Mouse (Mus musculus) liver, embryonic 14 days (tissue): ENCODE results near the gene Ppil3. TPM values are rescaled to one million over a fixed set of nuclear protein-coding genes. Genes with fewer than 3 reads are reported as not detected.

Experiments
- polyA plus RNA-seq: library from polyadenylated mRNA; depleted of rRNA; stranded (reverse); fragments of >200 nt; gene quantifications from 2 replicates; pipeline ENCODE4 v1.2.3, GENCODE M21; 2012; rRNA removed

Ppil3 gene
- polyA plus RNA-seq: 21.4 and 22.5 TPM in 2 replicates

DNA sequence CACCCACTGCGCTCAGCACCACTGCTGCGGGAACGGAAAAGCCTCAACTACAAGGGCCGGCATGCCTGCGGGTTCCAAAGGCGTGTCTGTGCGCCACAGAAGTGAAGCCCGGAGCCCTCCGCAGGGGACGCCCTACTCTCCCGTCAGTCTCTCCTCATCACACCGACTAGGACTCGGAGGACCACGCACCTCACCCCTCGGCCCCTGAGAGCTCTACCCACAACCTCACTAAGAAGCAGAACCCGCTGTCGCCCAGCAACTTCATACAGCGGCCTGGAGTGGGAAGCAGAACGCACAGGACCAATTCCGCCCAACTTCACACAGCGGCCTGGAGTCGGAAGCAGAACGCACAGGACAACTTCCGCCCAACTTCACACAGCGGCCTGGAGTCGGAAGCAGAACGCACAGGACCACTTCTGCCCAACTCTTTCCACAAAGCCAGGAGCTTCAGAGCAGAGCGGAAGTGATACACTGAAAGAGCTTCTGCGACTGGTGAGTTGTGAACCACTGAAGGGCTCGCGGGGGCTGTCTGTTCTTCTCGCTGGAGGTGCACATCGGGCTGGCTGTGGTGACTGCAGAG, at the start of gene Ppil3, which contains the start of gene Nif3l1:
Ppil3 (minus strand) TSS at position 344 of the 580 bp plus-strand sequence.
Nif3l1 (plus strand) TSS at position 9 of the 580 bp plus-strand sequence.

DNA sequence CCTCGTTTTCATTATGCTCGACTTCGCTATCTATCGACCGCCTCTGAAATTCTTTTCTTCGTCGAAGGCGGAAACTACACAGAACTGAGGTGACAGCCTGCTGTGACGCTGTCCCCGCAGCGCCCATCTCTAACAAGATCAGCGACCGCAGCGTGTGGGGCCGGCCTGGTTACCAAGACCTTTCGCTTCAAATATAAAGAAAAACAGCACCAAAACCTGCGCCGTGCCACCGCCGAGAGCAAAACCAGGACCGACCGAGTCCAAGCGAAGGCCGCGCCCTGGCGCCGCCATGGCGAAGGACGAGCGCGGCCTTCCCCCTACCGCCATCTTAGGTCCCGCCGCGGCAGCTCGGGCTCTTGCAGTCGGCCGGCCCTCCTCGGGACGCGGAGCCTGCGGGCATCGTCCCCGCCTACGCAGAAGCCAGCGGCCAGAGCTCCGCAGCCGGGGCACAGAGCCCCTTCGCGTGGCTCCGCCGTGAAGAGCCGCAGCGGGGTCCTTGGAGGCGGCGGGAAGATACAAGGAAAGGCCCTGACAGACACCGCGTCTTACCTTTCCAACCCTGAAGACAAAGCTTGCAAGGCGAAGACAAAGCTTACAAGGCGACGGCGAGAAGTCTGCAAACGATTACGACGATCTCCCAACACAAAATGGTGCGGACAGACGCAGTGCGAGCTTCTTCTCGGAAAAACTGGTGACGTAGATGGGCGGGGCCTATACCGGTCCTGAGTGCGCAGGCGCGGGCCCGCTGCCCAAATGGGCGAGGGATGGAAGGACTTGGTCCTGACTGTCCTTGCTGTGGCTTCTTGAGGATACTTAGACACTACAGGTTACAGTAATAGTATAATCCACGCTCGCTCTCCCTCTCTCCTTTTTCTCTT, 21.7 kb downstream of the Ppil3 start, which contains the start of gene Clk1:
Clk1 (minus strand) TSS at position 696 of the 878 bp plus-strand sequence.

DNA sequence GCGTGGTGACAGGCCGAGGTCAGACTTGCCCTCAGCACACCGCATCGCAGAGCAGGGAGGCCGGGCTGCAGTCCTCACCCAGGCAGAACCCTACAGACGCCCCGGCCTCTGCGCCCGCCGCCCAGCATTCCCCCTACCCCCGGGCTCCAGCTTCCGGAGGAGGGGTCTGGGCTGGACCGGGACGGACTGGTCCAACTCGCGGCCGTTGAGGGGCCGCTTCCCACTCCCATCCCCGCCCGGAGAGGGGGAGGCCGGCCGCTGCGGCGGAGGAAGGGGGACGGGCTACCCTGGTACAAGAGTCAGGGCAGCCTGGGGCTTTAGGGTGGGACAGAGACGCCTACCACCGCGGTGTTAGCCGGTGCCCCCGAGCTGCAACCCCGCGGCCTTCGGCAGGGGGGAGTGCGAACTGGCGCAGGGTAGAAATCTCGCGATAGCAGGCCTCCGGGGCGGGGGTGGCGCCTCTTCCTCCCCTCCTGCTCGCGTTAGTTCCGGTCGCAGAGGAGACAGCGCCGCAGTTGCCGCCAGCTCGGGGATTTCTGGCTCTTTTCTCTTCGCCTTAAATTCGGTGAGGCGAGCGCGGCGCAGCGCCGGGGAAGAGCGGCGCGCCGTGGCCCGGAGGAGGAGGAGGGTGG, 52.5 kb downstream of the Ppil3 start, which contains the start of gene Bzw1:
Bzw1 (plus strand) TSS at position 247 of the 632 bp plus-strand sequence.

Other genes starting within 250 kb of the Ppil3 start
- gene Aox4, start 235.1 kb downstream of the Ppil3 start, polyA plus RNA-seq: 0.09 and 0.17 TPM in 2 replicates
- 0.01 and 0.02 TPM in 2 replicates for gene Aox2, start 167.2 kb downstream of the Ppil3 start, polyA plus RNA-seq
- 39.7 and 50.3 TPM in 2 replicates for gene Bzw1, start 52.6 kb downstream of the Ppil3 start, polyA plus RNA-seq
- 98.2 and 115 TPM in 2 replicates for gene Clk1, start 21.4 kb downstream of the Ppil3 start, polyA plus RNA-seq
- gene Nif3l1, start 335 bp downstream of the Ppil3 start, polyA plus RNA-seq: 9.8 and 11.2 TPM in 2 replicates
- gene Orc2, start 59.6 kb upstream of the Ppil3 start, polyA plus RNA-seq: 23.6 and 25.6 TPM in 2 replicates
- gene Fam126b, start 140.8 kb upstream of the Ppil3 start, polyA plus RNA-seq: 1.2 and 1.3 TPM in 2 replicates
- 100 and 101 TPM in 2 replicates for gene Ndufb3, start 140.9 kb upstream of the Ppil3 start, polyA plus RNA-seq